ENCODE assay signal across 9 mouse cellular contexts in genomic region chr13:111286461-111287385, GRCm38 (mm10). TPM values are rescaled to one million over a fixed set of nuclear protein-coding genes. Genes with fewer than 3 reads are reported as not detected.
A peak's percentile ranks its signal among the peaks of the same experiment; 100 is the strongest.
DNase-seq lines count a peak whose midpoint lies in the region; ATAC-seq and TF ChIP-seq lines count a peak whose summit lies in the region.
"Had no signal": no experiment of that assay in that cellular context is flagged by ENCODE, and none has a peak within 500 bp of the region (broad histone marks: within the 10 kb centered on the region; RNA-seq: fewer than 3 reads in every experiment).

No protein-coding gene starts in this region.

- no peaks in the 10 kb centered on the region for H3K36me3 ChIP-seq in midbrain, embryonic 16.5 days (ENCODE audit: control insufficient read depth, insufficient read depth, low read length)

- 90% methylated on average over 10 of the region's 10 CpGs for WGBS in midbrain, embryonic 16.5 days

- DNase-seq in B cell, adult 2 months = peak; percentile 44 to 52
- peak; percentile 4 for DNase-seq in MEL-GATA-1-ER (ENCODE audit: extremely low read depth, low read depth)
- DNase-seq in heart, postnatal 4 days = peak; percentile 31
- peak; percentile 64 for DNase-seq in lung, postnatal 14 days
- no peak for DNase-seq in urinary bladder, adult 2 months (ENCODE audit: low spot score)
- no peak for DNase-seq in gastrocnemius, adult 2 months

- H3K27ac ChIP-seq in gastrocnemius, adult 2 months = no peak overlapping the region
- no peak overlapping the region for H3K27ac ChIP-seq in midbrain, embryonic 16.5 days (ENCODE audit: low read length)

- no peak overlapping the region for H3K4me2 ChIP-seq in midbrain, embryonic 16.5 days (ENCODE audit: low read length)

- no peak for ATAC-seq in midbrain, embryonic 16.5 days

- no peak overlapping the region for H3K9ac ChIP-seq in midbrain, embryonic 16.5 days (ENCODE audit: low read depth, low read length)

- H3K27me3 ChIP-seq in midbrain, embryonic 16.5 days (ENCODE audit: control insufficient read depth, insufficient read depth, low read depth, low read length) = no peaks in the 10 kb centered on the region

- no peak for TF ChIP-seq CTCF in gastrocnemius, adult 2 months (IDR thresholded peaks at IDR 0.05)

- intact Hi-C loops in gastrocnemius, adult 2 months (cut with DNase I) = no loop called here

- H3K9me3 ChIP-seq in midbrain, embryonic 16.5 days (replicated peaks; ENCODE audit: control insufficient read depth, low read length, poor library complexity, severe bottlenecking) = peaks cover 4% of the 10 kb centered on the region; the same call in 1 of the 2 replicates

- H3K4me1 ChIP-seq in midbrain, embryonic 16.5 days (ENCODE audit: control insufficient read depth, insufficient read depth, low read length) = no peaks in the 10 kb centered on the region

- H3K4me3 ChIP-seq in gastrocnemius, adult 2 months = no peak overlapping the region
- H3K4me3 ChIP-seq in midbrain, embryonic 16.5 days (ENCODE audit: low read depth, low read length) = no peak overlapping the region

RNA-seq across cellular contexts. Expression of gene Actbl2, which starts 31.9 kb away (rescaled TPM):
- total RNA-seq in heart, postnatal 4 days (2021) = not detected
- polyA plus RNA-seq in urinary bladder, adult 2 months (2012; rRNA removed) = 0.04 and 0.07 TPM in 2 replicates
- not detected for total RNA-seq in gastrocnemius, adult 2 months (2021)
- not detected in 2 replicates for polyA plus RNA-seq in midbrain, embryonic 16.5 days (2015; fragmentation: Nextera tagmentation; extraction: Ambion mirVana)
- total RNA-seq: neutrophil, adult 5-6 weeks had no signal
- polyA plus RNA-seq: cortical plate, adult 2 months had no signal

Comparison
In these comparisons a context has a peak if more than half of its experiments do, and no peak if none do; other contexts are left out.
1. DNase-seq: peak in B cell, adult 2 months (2 of 2), MEL-GATA-1-ER (single experiment), heart, postnatal 4 days (single experiment) and lung, postnatal 14 days (single experiment); none in urinary bladder, adult 2 months (single experiment) and gastrocnemius, adult 2 months (single experiment).